Mouse (Mus musculus) megakaryocyte, embryonic 14.5 days (primary cell): ENCODE results near the gene Zfp605.

Experiments used
- FLI1 ChIP-seq: IDR thresholded peaks from 2 replicates; pipeline ENCODE4 v1.6.1; 2012; ENCODE audit warnings: low read length, inconsistent platforms, mixed read lengths
- GATA1 ChIP-seq: IDR thresholded peaks from 3 replicates; pipeline ENCODE4 v1.6.1; 2012; ENCODE audit warnings: mixed read lengths, low read length, inconsistent platforms, borderline replicate concordance

DNA sequence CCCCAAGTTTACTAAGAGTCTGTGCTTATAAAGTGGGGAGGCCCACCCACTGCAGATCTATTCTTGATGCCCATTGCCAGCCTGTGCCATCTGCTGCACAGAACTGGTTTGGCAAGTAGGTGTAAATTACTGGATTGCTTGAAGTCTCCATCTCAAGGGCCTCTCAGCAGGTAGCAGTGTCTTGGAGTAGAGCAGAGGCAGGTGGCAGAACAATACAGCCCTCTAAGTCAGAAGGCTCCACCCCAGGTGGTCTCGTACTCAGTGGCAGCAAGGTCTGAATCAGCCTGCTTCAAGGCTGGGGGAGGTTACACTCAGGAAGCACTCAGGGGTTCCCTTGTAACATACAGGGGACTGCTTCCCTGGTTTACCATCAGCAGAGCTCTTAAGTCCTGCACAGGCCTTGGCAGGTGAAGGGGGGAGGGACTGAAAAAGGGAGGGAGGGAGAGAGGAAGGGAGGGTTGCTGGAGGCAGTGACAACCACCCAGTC, 10.9 kb upstream of the Zfp605 start:
- TF ChIP-seq GATA1 = no peak
- TF ChIP-seq FLI1 = no peak
